Mouse (Mus musculus) thymus, adult 2 months (tissue): Measurements from ENCODE around the gene 4930447C04Rik.

Source experiments
- CTCF ChIP-seq: fragments of 200-500 bp; IDR thresholded peaks from 2 replicates; pipeline ENCODE4 v1.5.1; 2012; ENCODE audit warnings: mild to moderate bottlenecking, control low read depth, low read length, moderate library complexity, borderline replicate concordance; ENCODE audit not compliant: control insufficient read depth, poor library complexity, insufficient read depth; ENCODE audit errors: extremely low read depth
- POLR2A ChIP-seq: fragments of 200-500 bp; IDR thresholded peaks from 2 replicates; pipeline ENCODE4 v1.6.1; 2012; ENCODE audit warnings: mild to moderate bottlenecking, low read length, control low read depth, moderate library complexity; ENCODE audit not compliant: control insufficient read depth, poor library complexity, insufficient read depth; ENCODE audit errors: extremely low read depth

GRCm38 (mm10) chr12:72953089-72953488 lies 12.5 kb upstream of the 4930447C04Rik start:
- TF ChIP-seq POLR2A (no peak), CTCF (no peak)
